Mouse (Mus musculus) midbrain, embryonic 14.5 days (tissue): ENCODE data around the gene Gpr108. TPM values are rescaled to one million over a fixed set of nuclear protein-coding genes. Genes with fewer than 3 reads are reported as not detected.

ENCODE experiments used
- ATAC-seq: fragments of 200-750 bp; cut with Nextera tagmentation; 2 replicates; pipeline ENCODE4 v1.8.0; 2017; ENCODE audit warnings: moderate number of reproducible peaks, moderate library complexity; ENCODE audit not compliant: low FRiP score, low TSS enrichment
- DNase-seq: peaks from one replicate; pipeline ENCODE4 v3.0.0-alpha.2; 2015
- H3K27ac ChIP-seq: fragments of 300-500 bp; sonication (generic); replicated peaks from 2 replicates; pipeline ENCODE4 v1.5.1; 2014; ENCODE audit warnings: mild to moderate bottlenecking, low read depth, low read length, moderate library complexity
- H3K27me3 ChIP-seq: fragments of 300-500 bp; sonication (generic); 2 replicates; pipeline ENCODE4 v1.6.1; 2014; ENCODE audit warnings: low read length, control low read depth, mixed read lengths; ENCODE audit not compliant: control insufficient read depth, insufficient read depth
- H3K36me3 ChIP-seq: fragments of 300-500 bp; sonication (generic); 2 replicates; pipeline ENCODE4 v1.6.1; 2014; ENCODE audit warnings: low read length, control low read depth; ENCODE audit not compliant: control insufficient read depth, insufficient read depth
- H3K4me1 ChIP-seq: fragments of 300-500 bp; sonication (generic); 2 replicates; pipeline ENCODE4 v1.6.1; 2014; ENCODE audit warnings: mild to moderate bottlenecking, antibody characterized with exemption, low read length, control low read depth; ENCODE audit not compliant: control insufficient read depth, insufficient read depth
- H3K4me2 ChIP-seq: fragments of 300-500 bp; sonication (generic); 2 replicates; pipeline ENCODE4 v1.6.1; 2014; ENCODE audit warnings: mild to moderate bottlenecking, low read length, moderate library complexity
- H3K4me3 ChIP-seq: fragments of 300-500 bp; sonication (generic); replicated peaks from 2 replicates; pipeline ENCODE4 v1.5.1; 2014; ENCODE audit warnings: low read depth, low read length
- H3K9ac ChIP-seq: fragments of 300-500 bp; sonication (generic); replicated peaks from 2 replicates; pipeline ENCODE4 v1.6.1; 2014; ENCODE audit warnings: mild to moderate bottlenecking, low read length, moderate library complexity
- H3K9me3 ChIP-seq: fragments of 300-500 bp; sonication (generic); 2 replicates; pipeline ENCODE4 v1.6.1; 2016; ENCODE audit warnings: low read length, control low read depth, mixed read lengths; ENCODE audit not compliant: control insufficient read depth
- WGBS: fragments of 180-500 bp; shearing (Covaris S2); extraction: QIAGEN DNeasy Blood & Tissue Kit; methylation state at CpG from one replicate; pipeline ENCODE4 v1.1.7; 2014; 5-methylcytosine and 5-hydroxymethylcytosine counted together
- polyA plus RNA-seq: library from polyadenylated mRNA; unstranded; fragments of >200 nt; fragmentation: Nextera tagmentation; extraction: Ambion mirVana; gene quantifications from 2 replicates; pipeline ENCODE4 v1.2.1, GENCODE M21; 2014

Gene Gpr108
- polyA plus RNA-seq, 1 experiment from 2014 or later = 20.9 TPM

GRCm38 (mm10) chr17:57243650-57244370 is 4.4 kb downstream of the Gpr108 start:
- Histone ChIP-seq H3K36me3 (peaks cover 24% of the 10 kb centered on the region), H3K9me3 (no peaks in the 10 kb centered on the region), H3K4me1 (peaks cover 11% of the 10 kb centered on the region; the same call in 1 of the 2 replicates), H3K27ac (no peak overlapping the region), H3K4me2 (no peak overlapping the region), H3K9ac (no peak overlapping the region), H3K27me3 (no peaks in the 10 kb centered on the region), H3K4me3 (no peak overlapping the region)
- no peak for ATAC-seq
- 81% methylated on average over 10 of the region's 10 CpGs for WGBS
- DNase-seq = no peak

- 93% methylated on average over 9 of the region's 9 CpGs for WGBS
- 0 out of 2 replicates have a peak, but pooled peaks have one; percentile 22 for ATAC-seq
These were observed 11.1 kb downstream of the Gpr108 start for GRCm38 (mm10) chr17:57237181-57237580.

GRCm38 (mm10) chr17:57235803-57236202 is 12.4 kb downstream of the Gpr108 start:
- peaks cover 34% of the 10 kb centered on the region for H3K36me3 ChIP-seq
- no peak for DNase-seq
- no peak for ATAC-seq
- H3K4me2 ChIP-seq = no peak overlapping the region
- no peaks in the 10 kb centered on the region for H3K27me3 ChIP-seq
- no peak overlapping the region for H3K27ac ChIP-seq
- H3K4me1 ChIP-seq = no peaks in the 10 kb centered on the region
- WGBS = 94% methylated on average over 5 of the region's 5 CpGs
- H3K9ac ChIP-seq = no peak overlapping the region
- H3K4me3 ChIP-seq = no peak overlapping the region
- no peaks in the 10 kb centered on the region for H3K9me3 ChIP-seq

More at GRCm38 (mm10) chr17:57237181-57237580, 11.1 kb downstream of the Gpr108 start:
- Histone ChIP-seq H3K27ac (no peak overlapping the region), H3K4me3 (no peak overlapping the region), H3K9me3 (no peaks in the 10 kb centered on the region), H3K9ac (no peak overlapping the region), H3K36me3 (peaks cover 42% of the 10 kb centered on the region), H3K27me3 (no peaks in the 10 kb centered on the region), H3K4me1 (no peaks in the 10 kb centered on the region), H3K4me2 (no peak overlapping the region)
- DNase-seq = no peak

GRCm38 (mm10) chr17:57234254-57234928 is 13.9 kb downstream of the Gpr108 start:
- DNase-seq (no peak), ATAC-seq (no peak)
- Histone ChIP-seq H3K4me1 (no peaks in the 10 kb centered on the region), H3K4me2 (no peak overlapping the region), H3K27ac (no peak overlapping the region), H3K36me3 (peaks cover 34% of the 10 kb centered on the region), H3K27me3 (no peaks in the 10 kb centered on the region), H3K9ac (no peak overlapping the region), H3K4me3 (no peak overlapping the region), H3K9me3 (no peaks in the 10 kb centered on the region)
- 80% methylated on average over 12 of the region's 12 CpGs for WGBS

- no peak for DNase-seq
- ATAC-seq = no peak
- 59% methylated on average over 7 of the region's 7 CpGs for WGBS
- H3K4me1 ChIP-seq = no peaks in the 10 kb centered on the region
- no peak overlapping the region for H3K27ac ChIP-seq
- H3K36me3 ChIP-seq = peaks cover 34% of the 10 kb centered on the region
- H3K27me3 ChIP-seq = no peaks in the 10 kb centered on the region
- H3K9ac ChIP-seq = no peak overlapping the region
- no peaks in the 10 kb centered on the region for H3K9me3 ChIP-seq
- no peak overlapping the region for H3K4me2 ChIP-seq
- H3K4me3 ChIP-seq = no peak overlapping the region
These were observed 15.2 kb downstream of the Gpr108 start for GRCm38 (mm10) chr17:57233038-57233437.

- H3K9ac ChIP-seq = no peak overlapping the region
- DNase-seq = no peak
- no peak overlapping the region for H3K27ac ChIP-seq
- 97% methylated on average over 1 of the region's 1 CpGs for WGBS
- no peak for ATAC-seq
- no peak overlapping the region for H3K4me2 ChIP-seq
- no peak overlapping the region for H3K4me3 ChIP-seq
- no peaks in the 10 kb centered on the region for H3K27me3 ChIP-seq
- no peaks in the 10 kb centered on the region for H3K4me1 ChIP-seq
- H3K36me3 ChIP-seq = peaks cover 26% of the 10 kb centered on the region
- H3K9me3 ChIP-seq = no peaks in the 10 kb centered on the region
These were observed 16.0 kb downstream of the Gpr108 start for GRCm38 (mm10) chr17:57232200-57232599.

GRCm38 (mm10) chr17:57231321-57231771 is 16.9 kb downstream of the Gpr108 start:
- Histone ChIP-seq H3K4me1 (no peaks in the 10 kb centered on the region), H3K4me2 (no peak overlapping the region), H3K36me3 (peaks cover 17% of the 10 kb centered on the region; the same call in 1 of the 2 replicates), H3K9me3 (no peaks in the 10 kb centered on the region), H3K27me3 (no peaks in the 10 kb centered on the region), H3K4me3 (no peak overlapping the region), H3K9ac (no peak overlapping the region), H3K27ac (no peak overlapping the region)
- ATAC-seq (no peak), DNase-seq (no peak)

GRCm38 (mm10) chr17:57230728-57231125 is 17.5 kb downstream of the Gpr108 start:
- no peak for ATAC-seq
- no peak overlapping the region for H3K27ac ChIP-seq
- no peak overlapping the region for H3K4me3 ChIP-seq
- no peaks in the 10 kb centered on the region for H3K27me3 ChIP-seq
- DNase-seq = no peak
- no peaks in the 10 kb centered on the region for H3K9me3 ChIP-seq
- H3K9ac ChIP-seq = no peak overlapping the region
- WGBS = 72% methylated on average over 6 of the region's 6 CpGs
- no peaks in the 10 kb centered on the region for H3K4me1 ChIP-seq
- H3K4me2 ChIP-seq = no peak overlapping the region
- peaks cover 12% of the 10 kb centered on the region; the same call in 1 of the 2 replicates for H3K36me3 ChIP-seq
